Mouse (Mus musculus) 3T3-L1 (cell line): ENCODE measurements around the gene Ppara.

ENCODE experiments used
- DNase-seq: peaks from one replicate; pipeline ENCODE4 v3.0.0-alpha.2; 2015; ENCODE audit warnings: low read depth, low spot score

The Ppara gene

DNA sequence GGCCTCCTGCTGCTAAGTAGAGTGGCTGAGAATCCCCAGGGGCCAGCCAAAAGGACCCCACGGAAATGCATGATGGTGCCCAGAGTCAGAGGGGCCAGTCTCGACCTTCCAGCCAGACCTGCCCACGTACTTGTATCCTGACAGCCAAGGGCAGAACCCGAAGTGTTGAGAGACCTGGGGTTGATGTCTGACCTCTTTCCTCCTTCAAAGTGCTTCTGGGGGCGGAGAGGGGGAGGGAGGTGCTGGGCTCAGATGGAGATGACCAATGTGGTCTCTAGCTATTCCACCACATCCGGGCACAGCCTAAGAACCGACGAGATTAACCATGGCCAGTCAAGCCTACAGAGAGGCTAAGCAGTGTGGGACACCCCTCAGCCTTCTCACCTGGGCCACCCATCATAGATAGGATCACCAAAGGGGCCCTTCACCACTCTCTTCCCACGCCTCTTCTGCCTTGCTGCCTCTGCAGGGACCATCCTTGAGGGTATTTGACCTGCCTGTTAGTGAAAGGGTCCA is 29.7 kb upstream of the Ppara start:
- no peak for DNase-seq

DNA sequence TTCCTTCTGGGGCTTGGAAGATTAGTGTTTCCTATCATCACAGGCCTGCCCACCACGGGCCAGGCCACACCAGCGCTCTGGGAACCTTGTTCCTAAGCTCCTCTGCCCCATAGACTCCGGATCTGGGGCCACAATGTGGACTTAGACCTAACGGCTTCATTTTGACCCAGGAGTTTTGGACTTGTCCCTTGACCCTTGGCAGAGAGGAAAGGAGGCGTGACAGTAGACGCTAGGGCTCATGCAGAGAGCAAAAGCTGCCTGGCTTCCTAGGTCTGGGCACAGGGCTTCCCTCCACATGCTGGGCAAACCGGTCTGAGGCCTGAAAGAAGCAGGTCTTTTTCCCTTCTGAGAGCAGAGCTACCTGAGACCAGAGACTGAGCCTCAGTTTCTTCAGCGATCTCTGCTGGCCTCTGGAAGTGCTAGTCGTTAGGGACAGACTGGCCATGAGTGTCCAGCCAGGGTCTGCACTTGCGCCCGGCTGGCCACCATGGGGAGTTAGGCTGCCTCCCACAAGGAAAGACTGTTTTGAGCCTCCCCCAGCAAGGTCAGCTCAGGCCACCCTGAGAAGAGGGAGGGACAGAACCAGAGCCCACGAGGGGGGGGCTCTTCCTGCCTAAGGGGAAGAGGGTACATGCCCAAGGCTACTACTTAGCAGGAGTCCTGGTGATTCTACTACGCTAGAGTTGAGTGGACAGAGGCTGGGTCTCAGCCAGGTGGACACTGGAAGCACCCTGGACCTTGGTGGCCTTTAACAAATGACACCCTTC is 29.0 kb upstream of the Ppara start:
- no peak for DNase-seq

DNA sequence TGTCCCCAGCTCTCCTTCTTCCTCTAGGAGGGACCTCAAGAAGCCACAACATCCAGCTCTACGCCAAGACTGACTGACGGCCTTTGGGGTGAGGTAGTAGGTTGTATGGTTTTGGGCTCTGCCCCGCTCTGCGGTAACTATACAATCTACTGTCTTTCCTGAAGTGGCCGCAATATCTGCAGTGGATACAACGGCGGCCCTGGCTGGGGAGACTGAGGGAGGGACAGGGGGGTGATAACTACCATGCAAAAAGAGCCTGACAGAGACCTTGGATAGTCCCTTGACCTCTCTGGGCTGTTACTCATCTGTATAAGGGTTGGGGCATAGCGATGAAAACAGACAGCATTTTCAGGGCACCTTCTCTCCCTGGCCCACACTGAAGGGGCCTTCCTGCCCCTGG is 28.3 kb upstream of the Ppara start:
- no peak for DNase-seq

DNA sequence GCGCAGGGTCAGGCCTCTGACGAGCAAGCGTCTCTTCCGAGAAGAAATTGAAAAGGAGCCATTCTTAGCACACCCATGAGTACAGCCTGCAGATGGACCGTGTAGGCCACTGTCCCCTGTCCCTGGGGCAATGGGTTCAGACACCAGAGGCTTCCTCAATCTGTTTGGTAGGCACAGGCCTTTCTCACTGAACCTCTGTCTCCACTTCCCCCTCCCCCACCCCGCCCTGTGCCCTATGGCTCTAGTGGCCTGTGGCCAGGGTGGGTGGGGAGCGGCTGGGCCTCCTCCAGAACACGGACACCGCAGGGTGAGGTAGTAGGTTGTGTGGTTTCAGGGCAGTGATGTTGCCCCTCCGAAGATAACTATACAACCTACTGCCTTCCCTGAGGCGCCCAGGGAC is 27.8 kb upstream of the Ppara start:
- no peak for DNase-seq

DNA sequence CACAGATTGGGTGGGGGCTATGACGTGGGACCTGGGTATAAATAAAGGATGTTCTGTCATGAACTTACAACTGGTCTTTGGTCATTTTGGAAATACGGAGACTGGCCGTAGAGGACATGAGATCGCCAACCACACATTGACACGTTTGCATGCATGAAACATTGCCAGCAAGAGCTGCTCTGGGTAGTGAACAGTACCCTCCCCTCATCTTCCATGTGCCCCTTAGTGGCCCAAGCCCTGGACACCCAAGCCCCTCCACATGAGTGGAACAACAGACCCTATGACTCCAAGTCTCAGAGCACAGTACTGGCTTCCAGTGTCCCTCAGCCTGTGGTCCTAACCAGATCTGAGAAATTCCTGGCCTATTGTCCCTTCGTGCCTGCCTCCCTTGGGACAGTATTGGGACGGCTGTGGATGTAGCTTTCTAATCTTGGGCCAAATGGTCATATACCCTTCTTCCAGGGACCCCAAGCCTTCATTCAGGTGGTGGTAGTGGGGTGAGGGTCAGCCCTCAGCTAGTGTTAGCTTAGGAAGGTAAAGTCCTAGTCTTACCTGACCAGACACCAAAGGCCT is 27.2 kb upstream of the Ppara start:
- DNase-seq, result no peak

DNA sequence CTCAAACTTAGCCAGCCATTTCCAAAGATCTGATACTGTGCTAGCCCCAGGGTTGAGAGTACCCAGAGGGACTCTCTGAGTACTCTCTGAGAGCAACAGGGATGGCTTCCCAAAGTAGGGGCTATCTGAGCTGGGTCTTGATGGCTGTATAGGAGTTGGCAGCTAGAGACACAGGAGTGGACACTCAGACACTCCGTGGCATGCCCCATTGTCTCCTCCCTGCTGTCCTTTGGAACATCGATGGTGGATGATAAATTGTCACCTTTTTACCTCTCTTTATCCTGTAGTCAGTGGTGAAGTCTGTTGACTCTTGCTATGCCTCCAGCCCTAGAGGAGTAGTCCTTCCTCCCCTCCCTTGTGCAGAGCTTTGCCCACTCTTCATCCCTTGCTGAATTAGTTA is 26.6 kb upstream of the Ppara start:
- DNase-seq, result no peak

DNA sequence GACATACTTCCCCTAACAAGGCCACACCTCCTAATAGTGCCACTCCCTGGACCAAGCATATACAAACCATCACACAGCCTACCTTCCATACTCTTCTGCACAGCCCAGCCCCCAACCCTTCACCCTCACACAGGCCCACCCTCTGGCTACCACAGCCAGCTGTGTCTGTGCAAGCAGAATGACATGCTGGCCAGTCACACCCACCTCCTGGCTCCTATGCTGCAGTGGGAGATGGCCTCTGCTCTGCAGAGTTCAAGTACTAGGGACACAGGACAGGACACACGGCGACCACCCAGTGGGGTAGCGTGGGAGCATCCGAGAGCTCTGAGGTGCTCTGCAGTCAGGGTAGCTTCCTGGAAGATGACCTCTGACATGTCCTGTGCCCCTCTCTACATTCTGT is 25.9 kb upstream of the Ppara start:
- DNase-seq, result no peak

DNA sequence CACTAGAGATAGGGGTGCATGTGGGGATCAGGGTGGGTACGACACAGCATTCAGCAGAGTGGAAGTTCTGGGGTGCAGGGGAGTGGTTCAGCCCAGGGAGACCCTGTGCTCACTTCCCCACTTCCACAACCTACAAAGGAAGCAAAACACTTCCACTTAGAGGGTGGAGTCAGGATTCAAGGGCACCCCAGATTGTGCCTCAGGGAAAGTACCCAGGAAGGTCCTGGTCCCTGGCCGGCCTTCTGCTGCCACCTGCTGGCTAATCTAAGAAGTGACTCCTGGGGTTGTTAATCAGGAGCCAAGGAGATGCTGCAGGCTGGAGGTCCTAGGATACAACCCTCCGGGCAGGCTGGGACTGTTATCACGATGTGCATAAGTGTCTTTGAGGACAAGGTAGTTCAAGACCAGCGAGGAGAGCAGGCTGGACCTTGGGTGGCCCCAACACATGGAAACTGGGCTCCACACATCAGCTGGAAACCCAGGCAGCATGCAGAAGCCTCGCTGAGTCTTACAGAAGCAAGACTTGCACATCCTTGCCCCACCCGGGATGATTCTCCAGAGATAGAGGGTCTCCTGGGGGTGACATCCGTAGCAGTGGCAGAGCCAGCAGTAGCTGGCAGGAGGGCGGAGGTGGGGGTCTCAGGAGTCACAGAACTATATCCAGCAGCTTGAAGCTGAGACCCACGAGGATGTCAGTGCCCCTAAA is 25.4 kb upstream of the Ppara start:
- peak; percentile 88 for DNase-seq

DNA sequence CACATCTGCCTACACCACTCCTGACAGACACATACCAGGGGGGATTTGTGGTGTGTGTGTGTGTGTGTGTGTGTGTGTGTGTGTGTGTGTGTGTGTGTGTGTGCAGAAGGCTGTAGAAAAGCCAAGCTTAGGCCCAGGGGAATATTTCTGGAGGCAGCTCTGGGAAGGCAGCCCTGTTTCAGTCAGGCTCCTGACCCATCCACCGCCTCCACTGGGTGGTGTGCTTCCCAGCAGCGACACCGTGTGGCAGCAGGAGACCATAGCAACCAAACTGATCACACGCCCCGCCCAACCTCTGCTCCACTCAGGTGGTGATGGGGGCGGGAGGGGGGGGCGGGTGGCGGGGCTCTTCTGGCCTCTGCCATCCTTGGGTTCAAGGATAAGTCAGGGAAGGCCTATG is 24.6 kb upstream of the Ppara start:
- peak; percentile 79 for DNase-seq

DNA sequence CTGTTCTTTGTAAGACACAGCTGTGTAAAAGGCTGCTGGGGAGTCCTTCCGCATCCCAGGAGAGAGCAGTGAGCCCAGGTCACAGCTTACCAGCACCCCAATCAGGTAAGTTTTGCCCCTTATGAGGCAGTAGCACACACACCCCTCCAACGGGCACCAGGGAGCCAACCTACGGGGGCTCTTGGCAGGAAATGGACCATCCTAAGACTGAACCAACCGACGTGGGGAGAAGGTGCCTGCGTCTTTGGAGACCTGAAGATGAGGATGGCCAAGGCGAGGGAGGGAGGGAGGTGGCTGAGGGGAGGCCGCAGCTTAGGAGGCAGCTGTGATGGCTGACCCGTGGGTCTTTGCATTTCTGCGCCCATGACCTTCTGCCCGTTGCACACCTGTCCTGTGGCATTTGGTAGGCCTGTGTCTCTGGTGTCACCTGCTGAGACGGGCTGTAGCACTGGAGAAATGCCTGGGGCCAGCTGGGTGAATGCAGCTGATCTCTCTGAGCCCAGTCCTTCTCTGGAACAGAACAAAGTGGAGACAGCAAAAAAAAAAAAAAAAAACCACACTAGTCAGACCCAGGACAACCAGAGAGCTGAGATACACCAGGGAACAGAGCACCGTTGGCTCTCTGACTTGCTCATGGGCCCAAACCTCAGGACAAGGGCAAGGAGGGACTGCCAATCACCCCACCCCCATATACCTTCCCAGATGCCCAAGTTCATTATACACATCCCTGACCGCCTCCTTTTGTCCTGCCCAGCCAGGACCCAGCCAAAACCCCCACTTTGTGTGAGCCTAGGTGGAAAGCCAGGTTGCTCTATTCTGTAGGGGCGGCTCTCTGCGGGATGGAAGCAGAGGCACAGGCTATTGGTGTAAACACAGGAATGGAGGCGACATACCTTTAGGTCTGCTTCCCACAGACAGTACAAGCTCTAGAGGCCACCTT is 23.9 kb upstream of the Ppara start:
- DNase-seq, result no peak

DNA sequence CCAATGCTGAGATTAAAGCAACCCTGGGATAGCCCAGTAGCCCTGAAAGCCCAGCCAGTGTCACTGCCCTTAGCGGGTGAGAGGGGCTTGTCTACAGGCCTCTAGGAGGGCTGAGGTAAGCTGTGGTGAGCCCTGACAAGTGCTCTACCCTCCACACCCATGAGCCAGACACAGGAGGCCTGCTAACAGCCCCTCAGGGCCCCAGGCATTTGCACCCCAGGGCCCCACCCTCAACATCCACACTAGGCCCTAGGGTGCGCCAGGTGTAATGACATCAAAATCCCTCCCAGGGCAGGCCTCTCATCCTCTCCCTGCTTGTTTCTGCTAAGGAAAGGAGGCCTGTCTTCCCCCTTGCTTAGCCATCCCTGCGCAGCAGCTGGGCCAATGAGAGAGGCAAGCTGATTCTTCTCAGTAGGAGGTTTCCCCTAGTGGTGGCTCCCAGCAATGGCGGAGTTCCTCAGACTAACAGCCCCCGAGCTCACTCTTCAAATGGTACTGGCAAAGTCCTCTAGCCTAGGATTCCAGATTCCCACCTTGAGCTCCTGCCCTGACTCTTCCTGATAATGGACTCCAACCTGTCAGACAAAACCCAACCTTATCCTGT is 22.1 kb upstream of the Ppara start:
- peak; percentile 51 for DNase-seq

DNA sequence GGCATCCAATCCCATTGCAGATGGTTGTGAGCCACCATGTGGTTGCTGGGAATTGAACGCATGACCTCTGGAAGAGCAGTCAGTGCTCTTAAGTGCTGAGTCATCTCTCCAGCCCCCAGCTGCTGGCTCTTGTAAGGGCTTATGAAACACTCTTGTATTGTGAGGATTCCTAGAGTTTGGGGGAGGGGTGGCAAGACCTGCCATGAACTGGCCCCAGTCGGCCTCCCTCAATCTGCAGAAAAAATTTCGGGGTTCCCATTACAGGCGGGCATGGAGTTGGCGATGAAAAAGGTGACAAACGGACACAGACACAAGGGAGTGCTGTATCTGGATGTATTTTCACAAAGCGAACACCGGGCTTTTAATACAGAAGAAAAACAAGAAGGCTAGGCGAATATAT is 21.4 kb upstream of the Ppara start:
- DNase-seq, result peak; percentile 26

DNA sequence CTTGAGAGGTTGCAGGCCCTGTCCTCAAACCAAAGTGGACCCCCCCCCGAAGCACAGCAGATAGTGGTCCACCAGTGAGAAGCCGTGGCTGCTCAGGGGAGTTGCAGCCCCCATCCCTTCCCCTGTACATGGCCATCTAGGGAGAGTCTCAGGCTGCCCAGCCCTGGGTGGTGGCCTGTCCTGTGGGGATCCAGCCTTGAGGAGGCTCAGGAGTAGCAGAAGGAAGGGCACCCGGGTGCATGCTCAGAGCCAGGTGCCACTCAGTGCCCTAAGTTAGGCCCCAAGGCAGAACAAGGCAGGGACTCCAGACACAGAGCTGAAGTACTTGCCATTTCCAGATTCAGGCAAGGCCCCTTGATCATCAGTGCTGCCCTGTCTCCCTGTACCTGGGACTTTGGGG is 19.7 kb upstream of the Ppara start:
- no peak for DNase-seq

DNA sequence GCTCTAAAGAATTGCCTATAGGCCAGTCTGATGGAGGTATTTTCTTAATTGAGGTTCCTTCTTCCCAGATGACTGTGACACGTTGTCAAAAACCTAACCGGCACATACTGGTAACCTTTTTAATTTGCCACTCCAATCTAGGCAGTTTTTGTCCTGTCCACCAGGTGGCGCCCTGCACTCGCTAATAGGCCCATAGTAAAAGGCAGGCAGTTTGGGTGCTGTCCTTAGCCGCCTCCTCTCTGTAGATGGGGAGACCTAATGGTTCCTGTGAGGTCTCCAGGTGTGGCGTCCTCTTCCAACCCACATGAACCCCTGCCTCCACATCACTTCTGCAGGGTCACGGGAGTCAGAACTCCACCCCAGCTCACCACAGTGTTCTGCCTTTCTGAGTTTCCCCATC is 18.7 kb upstream of the Ppara start:
- DNase-seq, result peak; percentile 83

DNA sequence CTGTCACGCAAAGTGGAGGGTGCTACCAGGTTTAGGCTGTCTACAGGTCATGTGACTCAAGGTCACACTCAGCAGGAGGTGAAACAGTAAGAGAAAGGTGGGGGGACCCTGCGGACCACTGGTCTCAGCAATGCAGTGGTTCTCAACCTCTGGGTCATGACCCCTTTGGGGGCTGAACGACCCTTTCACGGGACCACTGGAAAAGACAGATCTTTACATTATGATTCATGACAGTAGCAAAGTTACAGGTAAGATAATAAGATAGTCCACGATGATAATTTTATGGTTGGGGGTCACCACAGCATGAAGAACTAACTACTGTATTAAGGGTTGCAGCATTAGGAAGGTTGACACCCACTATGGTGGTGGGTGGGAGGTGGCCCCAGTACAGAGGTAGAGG is 18.2 kb upstream of the Ppara start:
- DNase-seq, result no peak

DNA sequence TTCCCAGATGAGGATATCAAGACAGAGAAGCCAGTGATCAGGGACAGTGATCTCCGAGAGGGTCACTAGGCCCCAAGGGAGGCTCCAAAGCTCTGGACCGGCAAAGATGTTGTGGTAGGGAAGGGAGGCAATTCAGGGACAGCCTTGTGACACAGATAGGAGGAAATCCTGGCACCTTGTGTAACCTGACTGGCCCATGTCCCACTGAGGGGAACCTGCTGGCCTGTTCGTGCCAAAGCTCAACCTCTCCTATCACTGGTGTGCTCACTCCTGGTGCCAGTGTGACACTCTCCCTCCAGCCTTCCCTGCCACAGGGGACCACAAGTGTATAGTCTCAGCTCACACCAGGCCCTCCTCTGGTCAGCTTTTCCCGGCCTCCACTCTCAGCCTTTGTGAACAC is 17.8 kb upstream of the Ppara start:
- DNase-seq, result no peak

DNA sequence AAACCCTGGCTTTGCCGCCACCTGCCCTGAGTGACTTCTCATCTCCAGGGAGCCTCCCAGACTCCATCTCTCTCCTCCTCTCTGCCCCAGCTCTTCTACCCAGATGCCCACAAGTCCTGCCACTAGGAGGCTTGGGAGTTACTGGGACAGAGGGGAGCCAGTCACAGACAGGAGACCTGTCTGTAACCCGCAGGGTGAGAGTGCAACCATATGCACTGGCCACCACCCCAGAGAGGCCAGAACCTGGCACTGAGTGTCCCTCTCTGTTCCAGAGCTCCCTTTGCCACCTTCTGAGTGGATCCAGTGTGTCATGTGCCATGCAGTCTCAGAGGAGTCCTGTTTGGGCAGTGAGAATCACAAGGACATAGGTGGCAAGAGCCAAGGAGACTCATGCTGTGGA is 17.0 kb upstream of the Ppara start:
- DNase-seq, result no peak

DNA sequence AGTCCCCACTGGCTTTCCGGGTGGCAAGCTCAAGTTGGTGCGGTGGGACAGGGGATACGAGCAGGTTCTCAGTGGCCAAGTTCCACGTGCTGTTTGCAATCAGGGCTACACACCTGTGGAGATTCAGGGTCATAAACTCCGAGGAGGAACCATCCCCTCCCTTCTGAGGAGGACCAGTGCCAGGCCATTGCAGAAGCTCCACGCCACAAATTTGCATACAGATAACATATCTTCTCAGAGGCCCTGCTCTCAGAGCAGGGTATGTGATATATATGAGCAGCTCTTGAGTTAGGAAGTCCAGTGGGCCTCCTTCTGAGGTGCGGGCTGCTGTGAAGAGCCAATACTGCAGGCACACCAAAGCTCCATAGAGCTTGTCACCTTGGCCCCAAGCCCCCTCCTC is 15.8 kb upstream of the Ppara start:
- no peak for DNase-seq

DNA sequence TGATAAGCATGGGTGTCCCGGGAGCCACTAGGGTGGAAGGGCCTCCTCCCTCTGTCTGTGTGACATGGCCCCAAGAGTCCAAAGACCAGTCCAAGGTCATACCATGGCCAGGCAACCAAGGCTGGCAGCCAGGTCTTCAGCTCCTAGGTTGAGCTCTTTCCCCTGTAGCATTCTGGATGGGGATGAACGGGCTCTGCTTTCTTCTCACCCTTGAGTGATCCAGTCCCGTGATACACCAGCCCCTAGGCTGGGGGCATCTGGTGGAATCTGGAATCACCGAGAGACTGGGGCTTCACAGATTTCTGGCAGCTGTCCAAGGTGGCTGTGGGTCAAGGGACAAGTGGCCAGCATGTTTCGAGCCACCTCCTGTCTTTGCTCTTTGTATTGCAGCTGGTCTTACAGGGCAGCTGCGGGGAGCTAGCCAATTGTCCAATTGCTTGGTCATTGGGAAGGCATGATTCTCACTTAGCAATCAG is 14.4 kb upstream of the Ppara start:
- DNase-seq, result no peak

DNA sequence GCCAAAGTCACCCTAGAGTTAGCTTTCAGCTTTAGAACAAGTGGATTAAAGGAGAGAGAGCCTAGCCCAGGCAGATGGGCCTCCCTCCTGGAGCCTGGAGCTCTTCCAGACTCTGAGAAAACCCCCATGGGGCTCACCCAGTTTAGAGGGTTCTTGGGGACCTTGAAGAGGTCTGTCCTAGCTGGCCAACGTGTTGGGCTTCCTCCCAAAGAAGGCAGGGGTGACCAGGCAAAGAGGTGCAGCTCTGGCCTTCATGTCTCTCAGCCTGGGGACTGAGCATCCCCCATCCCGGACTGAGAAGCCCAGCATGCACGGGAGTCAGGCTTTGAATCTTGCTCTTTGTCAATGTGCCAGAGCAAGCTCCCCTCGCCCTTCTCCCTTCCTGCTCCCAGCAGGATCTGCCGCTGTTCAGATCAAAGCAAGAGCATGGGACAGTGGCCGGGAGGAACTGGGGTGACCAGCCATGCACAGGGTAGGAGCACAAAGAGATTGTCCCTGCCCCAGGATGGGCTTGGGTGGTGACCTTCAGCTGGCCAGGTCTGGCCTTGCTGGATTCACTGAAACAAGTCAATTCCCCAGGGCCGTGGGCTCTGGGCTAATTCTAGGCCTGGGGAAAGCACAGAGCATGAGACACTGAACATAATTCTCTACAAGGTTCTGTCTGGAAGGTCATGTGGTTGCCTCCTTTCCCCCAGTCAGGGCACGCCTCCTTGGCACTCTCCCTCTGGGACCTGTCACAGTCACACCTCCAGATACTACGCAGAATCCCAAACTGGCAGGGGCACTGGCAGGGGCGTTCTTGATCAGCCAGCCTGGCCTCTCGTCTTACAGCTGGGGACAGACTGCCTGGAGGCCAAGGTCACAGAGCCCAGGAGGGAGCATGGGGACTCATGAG is 10.3 kb upstream of the Ppara start:
- DNase-seq, result no peak
